Mouse (Mus musculus) spleen, postnatal 14 days (tissue): ENCODE results near the gene Coro1c.

ENCODE experiments used
- DNase-seq, 2 experiments: peaks; one replicate each; pipeline ENCODE4 v3.0.0; 2021 to 2022; ENCODE audit warnings: low spot score in 2 of 2

Gene Coro1c

GRCm38 (mm10) chr5:113857631-113858030, 50.9 kb downstream of the Coro1c start:
- DNase-seq: no peak

DNA sequence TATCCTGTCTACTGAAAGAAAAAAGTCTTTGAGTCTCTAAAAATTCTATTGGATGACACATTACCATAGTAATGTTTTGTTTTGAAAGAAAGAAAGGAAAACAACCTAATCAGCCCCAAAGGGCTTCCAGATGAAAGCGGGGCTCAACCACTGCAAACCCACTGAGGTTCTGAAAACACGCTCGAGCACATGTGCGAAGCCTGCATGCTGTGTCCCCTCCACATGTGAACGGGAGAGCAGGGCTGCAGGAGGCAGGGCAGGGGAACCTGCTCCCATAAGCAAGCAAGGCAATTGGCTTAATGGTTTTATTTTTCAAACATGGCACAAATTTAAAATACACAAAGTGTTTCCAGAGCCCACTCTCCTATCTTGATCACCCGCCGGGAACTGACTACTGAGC, 51.9 kb downstream of the Coro1c start:
- DNase-seq: no peak

- DNase-seq: no peak
Measured at GRCm38 (mm10) chr5:113855696-113856095, 52.9 kb downstream of the Coro1c start.

DNA sequence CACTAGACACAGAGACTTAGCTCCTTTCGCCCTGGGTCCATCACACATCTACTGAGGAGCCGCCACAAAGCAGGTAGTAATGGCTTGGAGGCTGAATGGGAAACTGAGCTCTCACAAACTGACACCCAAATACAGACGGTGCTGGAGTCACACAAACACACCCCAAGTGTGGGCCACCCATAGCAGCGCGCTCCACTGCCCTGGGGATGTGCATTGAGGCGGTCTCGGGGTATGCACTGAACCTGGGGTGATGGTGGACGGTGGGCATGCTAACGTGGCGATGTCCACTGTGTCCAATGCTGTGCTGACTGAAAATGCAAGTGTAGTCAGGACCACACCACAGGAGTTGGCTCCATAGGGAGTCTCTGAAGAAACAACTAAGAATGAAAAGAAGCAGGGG, 53.4 kb downstream of the Coro1c start:
- DNase-seq: no peak

DNA sequence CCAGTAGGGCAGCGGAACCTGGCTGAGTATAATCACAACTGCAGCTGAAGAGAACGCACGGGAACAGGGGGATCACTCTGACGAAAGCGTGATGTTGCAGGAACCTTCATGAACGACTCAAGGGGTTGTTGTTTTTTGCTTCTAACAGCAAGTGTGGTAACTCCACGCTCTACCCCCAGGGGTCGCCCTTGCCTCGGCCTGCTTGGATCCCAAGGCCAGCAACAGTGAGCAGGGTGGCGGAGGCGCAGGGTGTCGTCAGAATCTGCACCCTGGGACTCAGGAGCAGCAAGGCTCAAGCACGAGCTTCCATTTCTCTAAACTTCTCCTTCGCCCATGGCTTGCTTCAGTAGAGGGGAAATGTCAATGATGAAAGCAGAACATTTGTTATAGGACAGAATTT, 54.1 kb downstream of the Coro1c start:
- DNase-seq: peak; percentile 70 to 79

- no peak for DNase-seq
Measured at GRCm38 (mm10) chr5:113853541-113853940, 55.0 kb downstream of the Coro1c start.

GRCm38 (mm10) chr5:113852463-113852862, 56.1 kb downstream of the Coro1c start:
- no peak for DNase-seq

GRCm38 (mm10) chr5:113850680-113851230, 57.8 kb downstream of the Coro1c start:
- no peak for DNase-seq

GRCm38 (mm10) chr5:113847636-113848035, 60.9 kb downstream of the Coro1c start:
- DNase-seq: no peak

DNA sequence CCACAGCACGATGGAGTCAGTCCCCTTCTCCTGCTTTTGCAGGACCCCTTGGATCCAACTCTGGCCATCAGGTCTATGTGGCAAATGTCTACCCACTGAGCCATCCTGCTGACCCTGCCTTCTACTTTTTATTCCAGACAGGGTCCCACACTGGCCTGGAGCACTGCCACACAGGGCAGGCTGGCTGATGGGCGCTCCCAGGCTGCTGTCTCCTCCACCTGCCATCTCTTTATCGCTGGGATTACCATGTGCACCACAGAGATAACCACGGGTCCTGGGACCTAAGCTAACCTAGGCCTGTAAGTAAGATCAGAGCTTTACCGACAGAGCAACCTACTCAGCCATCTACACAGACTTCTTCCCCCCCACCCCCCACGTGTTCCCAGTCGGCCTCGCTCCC, 61.9 kb downstream of the Coro1c start:
- DNase-seq: peak in 1 of 2 experiments; percentile 45

- no peak for DNase-seq
Measured at GRCm38 (mm10) chr5:113845627-113846026, 62.9 kb downstream of the Coro1c start.

DNA sequence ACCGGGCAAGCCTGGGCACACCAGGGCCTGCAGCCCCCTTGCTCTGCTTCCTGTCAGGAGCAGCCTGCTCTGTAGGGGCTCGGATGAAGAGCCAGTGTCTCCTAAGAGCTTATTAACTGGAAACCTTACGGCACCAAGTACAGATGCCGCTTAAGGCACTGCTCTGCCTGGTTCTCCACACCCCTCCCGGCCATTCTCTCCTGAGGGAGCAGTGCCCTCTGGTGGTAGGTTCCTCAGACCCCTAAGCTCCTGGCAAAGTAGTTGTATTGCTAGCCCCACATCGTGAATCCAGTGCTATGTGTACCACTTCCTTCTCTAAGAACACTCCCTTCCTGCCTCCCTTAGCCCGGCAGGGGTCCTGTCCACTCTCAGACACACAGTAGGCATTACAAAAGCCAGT, 63.8 kb downstream of the Coro1c start:
- DNase-seq: peak; percentile 75 to 83

GRCm38 (mm10) chr5:113844106-113844505, 64.5 kb downstream of the Coro1c start:
- DNase-seq: no peak

GRCm38 (mm10) chr5:113842906-113843305, 65.7 kb downstream of the Coro1c start:
- no peak for DNase-seq

GRCm38 (mm10) chr5:113842244-113842643, 66.3 kb downstream of the Coro1c start:
- DNase-seq: no peak

GRCm38 (mm10) chr5:113841243-113842225, 67.0 kb downstream of the Coro1c start:
- DNase-seq: no peak

DNA sequence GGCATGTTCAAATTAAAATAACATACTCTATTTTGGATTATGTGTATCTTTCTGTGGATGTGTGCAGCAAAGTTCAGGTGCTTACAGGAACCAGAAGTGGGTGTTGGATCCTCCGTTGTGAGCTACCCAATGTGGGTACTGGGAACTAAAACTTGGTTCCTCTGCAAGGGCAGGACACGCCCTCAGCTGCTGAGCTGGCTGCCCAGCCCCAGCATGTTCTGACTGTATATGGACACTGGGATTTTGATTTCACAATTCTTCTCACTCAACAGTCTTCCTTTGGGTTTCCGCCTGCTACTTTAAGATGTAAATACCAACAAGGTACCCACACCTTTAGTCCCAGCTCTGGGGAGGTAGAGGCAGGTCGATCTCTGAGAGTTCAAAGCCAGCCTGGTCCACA, 68.1 kb downstream of the Coro1c start:
- DNase-seq: no peak

DNA sequence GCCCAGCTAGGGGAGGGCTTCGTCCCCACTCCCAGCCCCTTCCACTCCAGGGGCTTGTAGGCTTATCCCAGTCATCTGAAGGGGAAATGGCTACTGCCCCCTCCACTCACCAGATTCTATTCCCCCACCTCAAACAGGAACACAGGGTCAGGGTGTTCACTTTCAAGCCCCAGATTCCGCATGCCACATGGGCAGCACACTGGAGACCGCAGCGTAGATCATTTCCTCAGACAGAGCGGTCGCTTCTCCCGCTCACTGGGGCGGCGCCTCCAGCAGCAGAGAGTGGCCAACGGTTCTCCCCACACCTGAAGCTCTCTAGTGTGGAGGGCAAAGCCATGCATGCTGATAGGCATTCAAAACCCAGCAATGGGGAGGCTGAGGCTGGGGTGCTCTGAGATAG, 71.6 kb downstream of the Coro1c start:
- no peak for DNase-seq

GRCm38 (mm10) chr5:113833316-113833947, 75.1 kb downstream of the Coro1c start:
- DNase-seq: no peak

- DNase-seq: peak in 1 of 2 experiments; percentile 35
Measured at GRCm38 (mm10) chr5:113832490-113832901, 76.1 kb downstream of the Coro1c start, which contains the start of gene Selplg. Gene Selplg, minus strand, starts transcription at chr5:113832644.

DNA sequence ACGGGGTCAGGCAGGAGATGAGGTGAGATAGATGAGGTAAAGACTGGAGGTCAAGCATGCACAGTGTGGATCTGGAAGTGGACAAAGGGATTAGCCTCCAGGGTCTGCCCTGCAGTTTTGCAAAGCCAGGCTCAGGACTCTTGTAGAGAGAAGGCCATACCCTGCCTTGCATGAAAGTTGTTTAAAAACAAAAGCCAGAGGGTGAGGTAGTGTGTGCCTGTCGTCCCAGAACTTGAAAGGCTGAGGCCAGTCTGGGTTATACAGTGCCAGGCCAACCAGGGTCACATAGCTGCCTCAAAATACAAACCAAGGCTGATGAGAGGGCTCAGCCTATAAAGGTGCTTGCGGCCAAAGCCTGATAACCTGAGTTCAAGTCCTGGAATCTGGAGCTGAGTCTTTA, 76.8 kb downstream of the Coro1c start:
- DNase-seq: no peak

- no peak for DNase-seq
Measured at GRCm38 (mm10) chr5:113830796-113831195, 77.8 kb downstream of the Coro1c start.

DNA sequence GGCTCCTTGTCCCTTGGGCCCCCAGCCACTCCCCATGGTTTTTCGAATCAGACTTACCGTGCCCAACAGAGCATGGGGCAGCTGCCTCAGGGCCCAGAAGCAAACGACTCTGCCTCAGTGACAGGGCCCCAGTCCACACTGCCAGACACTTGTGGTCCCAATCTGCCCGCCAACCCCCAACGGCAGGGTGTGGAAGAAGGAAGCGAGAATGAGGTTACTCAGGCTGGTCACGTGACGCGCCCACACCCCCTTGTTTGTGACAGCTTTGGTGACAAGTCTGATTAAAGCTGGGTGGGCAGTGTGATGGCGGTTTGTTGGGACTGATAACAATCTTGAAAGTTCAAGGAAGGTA, 78.3 kb downstream of the Coro1c start:
- DNase-seq: peak; percentile 69 to 78
